Mouse (Mus musculus) liver, embryonic 16.5 days (tissue): ENCODE results near the gene Pcbd1. TPM values are rescaled to one million over a fixed set of nuclear protein-coding genes. Genes with fewer than 3 reads are reported as not detected.
A peak's percentile ranks its signal among the peaks of the same experiment; 100 is the strongest.

Source experiments
- ATAC-seq: fragments of 200-750 bp; cut with Nextera tagmentation; 2 replicates; pipeline ENCODE4 v1.8.0; 2017; ENCODE audit warnings: low read depth, mild to moderate bottlenecking, moderate number of reproducible peaks, moderate library complexity
- H3K27ac ChIP-seq: fragments of 300-500 bp; sonication (generic); 2 replicates; pipeline ENCODE4 v1.5.1; 2014; ENCODE audit warnings: mild to moderate bottlenecking, low read length
- H3K27me3 ChIP-seq: fragments of 300-500 bp; sonication (generic); 2 replicates; pipeline ENCODE4 v1.6.1; 2014; ENCODE audit warnings: low read depth, low read length, mixed read lengths; ENCODE audit not compliant: control insufficient read depth, insufficient read depth
- H3K36me3 ChIP-seq: fragments of 300-500 bp; sonication (generic); 2 replicates; pipeline ENCODE4 v1.6.1; 2014; ENCODE audit warnings: mild to moderate bottlenecking; ENCODE audit not compliant: control insufficient read depth, insufficient read depth
- H3K4me1 ChIP-seq: fragments of 300-500 bp; sonication (generic); 2 replicates; pipeline ENCODE4 v1.6.1; 2014; ENCODE audit warnings: low read depth, low read length, mixed read lengths; ENCODE audit not compliant: control insufficient read depth
- H3K4me2 ChIP-seq: fragments of 300-500 bp; sonication (generic); 2 replicates; pipeline ENCODE4 v1.6.1; 2014; ENCODE audit warnings: low read depth, low read length, mixed read lengths
- H3K4me3 ChIP-seq: fragments of 300-500 bp; sonication (generic); 2 replicates; pipeline ENCODE4 v1.5.1; 2014; ENCODE audit warnings: low read depth, mild to moderate bottlenecking, low read length
- H3K9ac ChIP-seq: fragments of 300-500 bp; sonication (generic); 2 replicates; pipeline ENCODE4 v1.6.1; 2014; ENCODE audit warnings: low read depth, low read length
- H3K9me3 ChIP-seq: fragments of 300-500 bp; sonication (generic); replicated peaks from 2 replicates; pipeline ENCODE4 v1.6.1; 2016; ENCODE audit warnings: low read length; ENCODE audit not compliant: control insufficient read depth
- WGBS: fragments of 180-500 bp; shearing (Covaris S2); extraction: QIAGEN DNeasy Blood & Tissue Kit; methylation state at CpG from one replicate; pipeline ENCODE4 v1.1.7; 2014; ENCODE audit not compliant: insufficient replicate concordance; 5-methylcytosine and 5-hydroxymethylcytosine counted together
- polyA plus RNA-seq: library from polyadenylated mRNA; unstranded; fragments of >200 nt; fragmentation: Nextera tagmentation; extraction: Ambion mirVana; gene quantifications from 2 replicates; pipeline ENCODE4 v1.2.1, GENCODE M21; 2015

The Pcbd1 gene
- polyA plus RNA-seq, 1 experiment from 2014 or later = 223 TPM

DNA sequence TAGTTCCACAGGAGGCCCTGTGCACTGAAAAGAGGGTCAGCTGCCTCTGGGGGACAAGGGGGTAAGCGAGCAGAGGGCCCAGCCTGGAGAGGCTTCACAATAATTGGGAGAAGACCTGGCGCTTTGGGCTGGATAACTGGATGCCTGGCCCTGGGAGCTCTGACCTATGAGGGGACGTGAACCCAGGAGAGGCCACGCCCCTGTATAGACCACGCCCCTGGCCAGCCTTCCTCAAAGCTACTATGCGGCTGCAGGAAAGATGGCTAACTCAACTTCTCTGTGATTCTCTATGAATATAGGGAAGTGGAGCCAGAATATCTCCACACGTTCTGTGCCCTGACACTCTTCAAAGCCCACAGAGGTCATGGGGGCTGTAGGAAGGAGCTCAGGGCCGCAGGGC lies 24.5 kb upstream of the Pcbd1 start:
- Histone ChIP-seq H3K27ac (no peak overlapping the region), H3K4me2 (no peak overlapping the region), H3K27me3 (no peaks in the 10 kb centered on the region), H3K36me3 (no peaks in the 10 kb centered on the region), H3K9ac (no peak overlapping the region), H3K4me1 (peaks cover 3% of the 10 kb centered on the region), H3K9me3 (no peaks in the 10 kb centered on the region), H3K4me3 (no peak overlapping the region)
- ATAC-seq = no peak
- 14% methylated on average over 8 of the region's 8 CpGs for WGBS

DNA sequence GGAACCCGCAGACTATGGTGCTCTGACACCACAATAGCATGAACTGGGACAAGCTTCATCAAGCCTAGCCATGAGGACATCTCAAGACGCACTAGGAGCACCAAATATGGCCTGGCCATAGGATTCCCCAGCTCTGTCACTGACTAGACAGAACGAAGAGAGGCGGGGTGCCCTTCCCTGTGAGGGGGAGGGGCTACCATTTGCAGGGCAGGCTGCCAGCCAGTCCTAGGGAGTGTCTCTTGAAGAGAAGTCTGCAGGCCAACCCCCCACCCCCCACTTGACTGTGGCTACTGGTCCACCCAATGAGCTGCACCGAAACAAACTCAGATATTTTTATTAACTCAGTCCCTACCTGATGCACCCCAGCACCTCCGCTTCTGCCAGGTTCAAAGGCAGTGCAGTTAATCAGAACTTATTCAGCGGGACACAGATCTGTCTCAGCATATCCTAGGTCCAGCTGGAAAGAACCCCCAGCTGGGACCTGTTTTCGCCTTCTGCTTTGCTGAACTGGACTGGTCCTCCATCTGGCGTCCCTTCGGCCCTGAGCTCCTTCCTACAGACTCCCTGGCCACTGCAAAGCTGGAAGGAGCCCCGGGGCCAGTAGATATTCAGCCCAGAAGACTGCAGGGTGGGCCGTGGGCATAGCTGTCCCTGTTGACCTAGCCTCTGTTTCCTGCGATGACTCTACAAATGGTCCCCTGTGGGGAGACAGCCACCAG lies 23.7 kb upstream of the Pcbd1 start:
- Histone ChIP-seq H3K9ac (no peak overlapping the region), H3K9me3 (no peaks in the 10 kb centered on the region), H3K36me3 (no peaks in the 10 kb centered on the region), H3K4me2 (no peak overlapping the region), H3K4me1 (no peaks in the 10 kb centered on the region; the same call in 1 of the 2 replicates), H3K27ac (no peak overlapping the region), H3K27me3 (no peaks in the 10 kb centered on the region), H3K4me3 (no peak overlapping the region)
- 52% methylated on average over 13 of the region's 13 CpGs for WGBS
- no peak for ATAC-seq

DNA sequence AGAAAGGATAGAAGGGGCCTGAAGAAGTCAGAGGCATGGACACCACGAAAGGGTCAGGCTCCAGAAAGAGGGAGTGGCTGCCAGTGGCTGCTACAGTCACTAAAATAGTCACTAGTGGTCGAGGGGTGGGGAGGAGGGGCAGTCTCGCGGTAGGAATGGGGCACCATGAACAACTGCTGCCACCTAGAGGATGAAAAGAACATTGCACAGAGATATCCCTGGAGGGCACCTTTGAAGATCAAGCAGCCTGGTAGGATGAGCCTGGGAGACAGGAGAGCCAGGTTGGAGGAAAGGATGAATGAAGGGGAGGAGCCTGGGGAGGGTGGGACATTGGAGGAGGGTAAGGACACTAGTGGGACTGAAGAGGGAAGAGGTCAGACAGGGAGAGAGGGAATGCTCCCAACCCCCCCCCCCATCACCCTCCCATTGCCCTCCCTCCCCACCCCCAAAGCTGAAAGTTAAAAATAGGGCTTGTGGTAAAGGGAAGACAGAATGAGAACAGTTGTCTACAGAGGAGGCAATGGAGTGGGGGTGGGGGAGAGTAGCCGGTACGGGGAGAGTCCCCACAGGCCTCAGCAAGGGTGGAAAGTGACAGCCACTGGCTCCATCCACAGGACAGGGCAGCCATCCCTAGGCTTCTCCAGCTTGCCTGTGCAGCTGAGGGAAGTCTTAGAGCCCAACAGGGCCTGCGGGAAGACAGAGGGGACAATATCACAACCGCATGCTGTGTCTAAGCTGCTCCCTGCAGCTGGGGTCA lies 20.5 kb upstream of the Pcbd1 start:
- Histone ChIP-seq H3K27ac (no peak overlapping the region), H3K27me3 (no peaks in the 10 kb centered on the region), H3K9me3 (no peaks in the 10 kb centered on the region), H3K9ac (no peak overlapping the region), H3K4me3 (no peak overlapping the region), H3K4me2 (no peak overlapping the region), H3K4me1 (no peaks in the 10 kb centered on the region; the same call in 1 of the 2 replicates), H3K36me3 (no peaks in the 10 kb centered on the region)
- ATAC-seq = no peak
- WGBS = 8% methylated on average over 8 of the region's 8 CpGs

DNA sequence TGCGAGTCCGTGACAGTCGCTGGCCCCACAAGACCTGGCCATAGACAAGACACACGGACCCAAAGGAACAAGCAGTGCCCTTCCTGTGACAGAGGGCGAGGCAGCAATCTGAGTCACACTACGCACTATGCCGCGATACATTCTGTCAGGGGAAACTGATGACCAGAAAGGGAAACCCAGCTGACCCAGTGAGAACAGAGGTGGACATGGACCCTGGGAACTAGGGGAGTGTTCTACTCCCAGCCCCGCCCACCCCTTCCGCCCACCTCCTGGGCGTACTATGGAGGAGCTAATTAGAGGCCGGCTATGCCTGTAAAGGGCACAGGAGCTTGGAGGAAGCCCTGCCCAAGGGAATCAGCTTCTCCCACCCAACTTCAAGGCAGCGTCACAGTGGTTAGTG lies 19.9 kb upstream of the Pcbd1 start:
- Histone ChIP-seq H3K4me1 (no peaks in the 10 kb centered on the region; the same call in 1 of the 2 replicates), H3K36me3 (no peaks in the 10 kb centered on the region), H3K4me2 (no peak overlapping the region), H3K27ac (no peak overlapping the region), H3K9me3 (no peaks in the 10 kb centered on the region), H3K4me3 (no peak overlapping the region), H3K27me3 (no peaks in the 10 kb centered on the region), H3K9ac (no peak overlapping the region)
- 28% methylated on average over 13 of the region's 13 CpGs for WGBS
- no peak for ATAC-seq

DNA sequence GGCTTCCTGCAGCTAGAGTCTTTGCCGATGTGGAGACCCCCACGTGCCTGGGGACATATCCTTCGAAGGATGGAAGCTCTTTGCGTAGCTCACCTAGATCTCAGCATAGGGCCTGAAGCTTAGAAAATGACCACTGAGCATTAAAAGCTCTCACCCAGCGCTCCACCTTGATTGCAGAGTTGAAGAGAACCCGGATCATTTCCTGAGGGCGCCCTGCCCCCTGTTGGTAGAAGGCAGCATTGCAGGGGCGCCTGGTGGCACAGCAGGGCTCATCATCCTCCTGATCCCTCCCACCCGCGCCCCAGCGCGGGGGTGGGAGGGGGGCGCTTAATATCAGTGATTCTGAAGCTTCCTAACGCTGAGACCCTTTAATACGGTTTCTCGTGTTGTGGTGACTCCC lies 16.8 kb upstream of the Pcbd1 start:
- H3K4me2 ChIP-seq = no peak overlapping the region
- H3K27ac ChIP-seq = no peak overlapping the region
- no peaks in the 10 kb centered on the region for H3K27me3 ChIP-seq
- no peak overlapping the region for H3K4me3 ChIP-seq
- no peaks in the 10 kb centered on the region for H3K36me3 ChIP-seq
- ATAC-seq = no peak
- H3K9ac ChIP-seq = no peak overlapping the region
- no peaks in the 10 kb centered on the region; the same call in 1 of the 2 replicates for H3K4me1 ChIP-seq
- 12% methylated on average over 16 of the region's 16 CpGs for WGBS
- H3K9me3 ChIP-seq = no peaks in the 10 kb centered on the region

DNA sequence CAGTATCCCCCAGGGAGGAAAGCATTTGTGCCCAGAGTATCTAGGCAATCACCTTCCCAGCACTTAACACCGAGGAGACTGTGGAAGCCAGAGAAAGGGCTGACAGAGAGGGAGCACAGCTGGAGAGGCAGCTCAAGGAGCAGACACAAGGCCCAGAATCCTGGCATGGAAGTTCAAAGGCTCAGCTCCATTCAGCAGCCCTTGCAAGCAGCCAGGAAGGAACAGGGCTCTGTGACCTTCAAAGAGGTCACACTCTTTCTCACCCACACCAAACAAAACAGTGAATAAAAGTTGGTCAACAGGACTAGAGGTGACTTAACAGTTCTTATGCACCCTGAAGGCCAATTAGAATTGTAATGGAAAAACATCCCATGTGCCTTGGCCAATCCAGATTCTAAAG lies 14.5 kb upstream of the Pcbd1 start:
- WGBS = 17% methylated on average over 1 of the region's 1 CpGs
- H3K36me3 ChIP-seq = no peaks in the 10 kb centered on the region
- H3K9ac ChIP-seq = no peak overlapping the region
- no peak overlapping the region for H3K4me2 ChIP-seq
- H3K27me3 ChIP-seq = no peaks in the 10 kb centered on the region
- H3K4me1 ChIP-seq = no peaks in the 10 kb centered on the region
- H3K27ac ChIP-seq = no peak overlapping the region
- no peak for ATAC-seq
- no peak overlapping the region for H3K4me3 ChIP-seq
- H3K9me3 ChIP-seq = no peaks in the 10 kb centered on the region

DNA sequence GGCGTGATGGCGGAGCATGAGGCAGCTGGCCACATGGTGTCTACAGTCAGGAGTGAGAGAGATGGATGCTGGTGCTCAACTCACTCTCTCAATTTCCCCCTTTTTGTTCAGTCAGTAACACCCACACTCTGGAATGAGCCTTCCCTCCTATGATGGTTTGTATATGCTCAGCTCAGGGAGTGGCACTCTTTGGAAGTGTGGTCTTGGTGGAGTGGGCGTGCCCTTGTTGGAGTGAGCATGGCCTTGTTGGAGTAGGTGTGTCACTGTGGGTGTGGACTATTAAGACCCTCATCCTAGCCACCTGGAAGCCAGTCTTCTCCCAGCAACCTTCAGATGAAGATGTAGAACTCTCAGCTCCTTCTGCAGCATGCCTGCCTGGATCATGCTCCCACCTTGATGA lies 13.5 kb upstream of the Pcbd1 start:
- peaks cover 7% of the 10 kb centered on the region; the same call in 1 of the 2 replicates for H3K4me1 ChIP-seq
- no peak overlapping the region for H3K9ac ChIP-seq
- H3K36me3 ChIP-seq = no peaks in the 10 kb centered on the region
- H3K27ac ChIP-seq = no peak overlapping the region
- no peak overlapping the region for H3K4me3 ChIP-seq
- H3K9me3 ChIP-seq = no peaks in the 10 kb centered on the region
- no peak overlapping the region for H3K4me2 ChIP-seq
- no peaks in the 10 kb centered on the region for H3K27me3 ChIP-seq
- ATAC-seq = no peak
- WGBS = 74% methylated on average over 3 of the region's 3 CpGs

DNA sequence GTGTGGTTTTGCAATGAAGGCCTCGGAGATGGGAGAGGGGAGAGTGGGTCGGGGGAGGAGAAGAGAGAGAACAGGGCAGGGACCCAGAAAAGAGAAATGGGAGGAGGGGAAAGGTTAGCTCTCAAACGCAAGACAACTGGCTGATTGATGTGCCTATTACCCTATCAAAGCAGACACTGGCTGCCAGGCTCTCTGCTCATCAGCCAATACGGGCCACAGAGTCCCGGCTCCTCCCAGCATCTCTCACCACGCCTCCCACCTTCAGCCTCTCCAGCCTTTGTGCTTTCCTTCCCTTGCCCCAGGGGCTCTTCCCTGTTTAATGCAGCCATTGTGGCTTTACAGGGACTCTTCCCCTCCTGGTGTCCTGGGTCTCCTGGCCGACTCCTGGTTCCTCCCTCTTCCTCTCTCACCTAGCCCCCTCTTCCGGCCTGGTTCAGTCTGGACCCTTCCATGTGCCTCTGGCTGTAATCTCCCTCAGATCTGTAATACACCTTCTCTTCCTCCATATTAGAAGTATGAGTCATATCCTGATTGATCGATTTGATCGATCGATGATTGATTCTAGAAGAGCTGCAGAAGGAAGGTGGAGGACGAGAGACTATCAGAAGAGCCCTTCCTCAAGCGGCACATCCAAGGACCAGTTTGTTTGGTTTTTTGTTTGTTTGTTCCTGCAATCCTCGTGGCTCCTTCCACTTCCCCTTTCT lies 8.8 kb upstream of the Pcbd1 start:
- H3K4me2 ChIP-seq = peak overlapping the region; percentile 42
- H3K36me3 ChIP-seq = no peaks in the 10 kb centered on the region
- 0 out of 2 replicates have a peak overlapping the region, but pooled peaks have one; percentile 17 for H3K4me3 ChIP-seq
- ATAC-seq = peak; percentile 88
- no peak overlapping the region for H3K9ac ChIP-seq
- H3K27me3 ChIP-seq = no peaks in the 10 kb centered on the region
- no peaks in the 10 kb centered on the region for H3K9me3 ChIP-seq
- peaks cover 7% of the 10 kb centered on the region; the same call in 1 of the 2 replicates for H3K4me1 ChIP-seq
- WGBS = 32% methylated on average over 14 of the region's 14 CpGs
- no peak overlapping the region for H3K27ac ChIP-seq

DNA sequence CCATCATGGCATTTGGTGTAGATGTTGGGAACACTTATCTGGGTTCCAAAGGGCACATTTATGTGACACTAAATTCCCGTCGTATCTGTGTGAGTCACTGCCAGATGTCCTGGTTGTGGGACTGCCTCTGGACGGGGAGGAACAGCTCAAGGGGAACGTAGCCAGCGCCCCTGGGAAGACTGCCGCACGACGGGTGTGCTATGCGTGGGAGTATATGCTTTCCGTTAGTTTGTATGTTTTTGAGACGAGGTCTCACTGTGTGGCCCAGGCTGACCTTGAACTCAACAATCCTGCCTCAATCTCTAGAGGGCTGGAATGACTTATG lies 8.2 kb upstream of the Pcbd1 start:
- H3K27me3 ChIP-seq = no peaks in the 10 kb centered on the region
- ATAC-seq = 0 out of 2 replicates have a peak, but pooled peaks have one; percentile 27
- H3K4me2 ChIP-seq = peak overlapping the region; percentile 42; the same call in 1 of the 2 replicates
- H3K4me1 ChIP-seq = peaks cover 7% of the 10 kb centered on the region; the same call in 1 of the 2 replicates
- H3K4me3 ChIP-seq = no peak overlapping the region
- H3K27ac ChIP-seq = no peak overlapping the region
- no peak overlapping the region for H3K9ac ChIP-seq
- no peaks in the 10 kb centered on the region for H3K36me3 ChIP-seq
- 70% methylated on average over 11 of the region's 11 CpGs for WGBS
- H3K9me3 ChIP-seq = no peaks in the 10 kb centered on the region
